Mouse (Mus musculus) myocyte (in vitro differentiated cells): ENCODE data around the gene Rps5. TPM values are rescaled to one million over a fixed set of nuclear protein-coding genes. Genes with fewer than 3 reads are reported as not detected.

Experiments used
- H3K27me3 ChIP-seq: one replicate; pipeline ENCODE4 v1.6.1; 2011; ENCODE audit not compliant: control insufficient read depth, insufficient read depth, insufficient read length
- H3K36me3 ChIP-seq: one replicate; pipeline ENCODE4 v1.6.1; 2011; ENCODE audit not compliant: control insufficient read depth, insufficient read depth
- H3K4me2 ChIP-seq: one replicate; pipeline ENCODE4 v1.6.1; 2011; ENCODE audit warnings: low read depth, control low read depth
- H3K4me3 ChIP-seq: one replicate; pipeline ENCODE4 v1.5.1; 2011; ENCODE audit warnings: mild to moderate bottlenecking, control low read depth, moderate library complexity
- H3K79me2 ChIP-seq: one replicate; pipeline ENCODE4 v1.6.1; 2011; ENCODE audit not compliant: control insufficient read depth, insufficient read depth
- H3ac ChIP-seq: one replicate; pipeline ENCODE4 v1.6.1; 2011; ENCODE audit not compliant: control insufficient read depth, insufficient read length
- CEBPB ChIP-seq: IDR thresholded peaks from 2 replicates; pipeline ENCODE4 v1.6.1; 2011; ENCODE audit warnings: mild to moderate bottlenecking, moderate library complexity; ENCODE audit not compliant: poor library complexity, insufficient read depth, severe bottlenecking
- E2F4 ChIP-seq: IDR thresholded peaks from one replicate; pipeline ENCODE4 v1.6.1; 2011; ENCODE audit warnings: mild to moderate bottlenecking, control low read depth, moderate library complexity; ENCODE audit not compliant: insufficient read depth
- MAX ChIP-seq: IDR thresholded peaks from one replicate; pipeline ENCODE4 v1.6.1; 2011; ENCODE audit warnings: low read depth, mild to moderate bottlenecking, control low read depth
- MYOD1 ChIP-seq, 3 experiments: IDR thresholded peaks; one replicate each; pipeline ENCODE4 v1.6.1; 2011; ENCODE audit warnings: control low read depth in 2 of 3, low read depth in 2 of 3, mild to moderate bottlenecking in 2 of 3, moderate library complexity in 1 of 3; ENCODE audit not compliant: insufficient read length in 2 of 3, control insufficient read depth in 1 of 3
- POLR2A ChIP-seq: IDR thresholded peaks from one replicate; pipeline ENCODE4 v1.6.1; 2011; ENCODE audit warnings: low read depth, mild to moderate bottlenecking, control low read depth, moderate library complexity; ENCODE audit not compliant: insufficient read length
- POLR2AphosphoS2 ChIP-seq: IDR thresholded peaks from one replicate; pipeline ENCODE4 v1.6.1; 2011; ENCODE audit warnings: low read depth, control low read depth; ENCODE audit not compliant: insufficient read length
- REST ChIP-seq: IDR thresholded peaks from one replicate; pipeline ENCODE4 v1.6.1; 2011; ENCODE audit warnings: mild to moderate bottlenecking, control low read depth, moderate library complexity; ENCODE audit not compliant: insufficient read depth, insufficient read length
- SRF ChIP-seq: IDR thresholded peaks from one replicate; pipeline ENCODE4 v1.6.1; 2011; ENCODE audit warnings: low read depth; ENCODE audit not compliant: control insufficient read depth, insufficient read length
- TCF3 ChIP-seq: IDR thresholded peaks from one replicate; pipeline ENCODE4 v1.6.1; 2011; ENCODE audit warnings: low read depth, control low read depth; ENCODE audit not compliant: insufficient read length
- USF1 ChIP-seq: IDR thresholded peaks from one replicate; pipeline ENCODE4 v1.6.1; 2011; ENCODE audit warnings: low read depth, mild to moderate bottlenecking, control low read depth, moderate library complexity
- polyA plus RNA-seq: library from polyadenylated mRNA; unstranded; fragments of >200 nt; fragmentation: generic; extraction: Trizol; gene quantifications from one replicate; pipeline ENCODE4 v1.2.1, GENCODE M21; 2012; ENCODE audit warnings: missing spikeins

Gene Rps5
- polyA plus RNA-seq, 1 experiment: 2,432 TPM

DNA sequence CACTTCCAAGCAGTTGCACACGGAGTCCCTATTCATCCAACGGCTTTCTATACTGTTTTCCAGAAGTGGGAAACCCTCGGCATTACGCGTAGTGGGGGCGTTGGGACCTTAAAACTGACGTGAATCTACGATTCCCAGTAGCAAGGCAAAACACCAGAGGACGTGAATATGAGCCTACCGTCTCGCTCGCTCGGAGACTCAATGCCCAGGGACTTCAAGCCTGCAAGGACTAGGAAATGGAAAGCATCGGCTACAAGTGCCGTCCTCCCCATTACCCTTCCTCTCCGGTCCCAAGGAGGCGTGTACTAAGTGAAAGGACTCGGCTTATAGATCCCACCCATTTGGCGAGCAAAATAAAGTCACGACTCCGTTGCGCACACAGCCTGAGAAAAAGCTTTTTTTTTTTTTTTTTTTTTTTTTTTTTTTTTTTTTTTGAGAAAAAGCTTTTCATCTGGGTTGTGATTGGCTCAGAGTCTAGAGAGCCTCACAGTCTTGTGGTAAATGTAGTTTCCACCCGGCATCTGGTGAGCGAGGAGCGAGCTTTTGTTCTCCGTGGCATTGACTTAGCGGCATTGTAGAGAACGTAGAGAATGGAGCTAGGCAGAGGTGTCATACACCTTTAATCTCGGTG lies 39.5 kb downstream of the Rps5 start:
- Histone ChIP-seq H3K4me2 (peak overlapping the region; percentile 93), H3K4me3 (peak overlapping the region; percentile 47), H3K79me2 (no peaks in the 10 kb centered on the region), H3K36me3 (no peaks in the 10 kb centered on the region), H3K27me3 (no peaks in the 10 kb centered on the region), H3ac (peak overlapping the region; percentile 31)
- no peak for TF ChIP-seq E2F4
- TF ChIP-seq POLR2A: peak; percentile 11

DNA sequence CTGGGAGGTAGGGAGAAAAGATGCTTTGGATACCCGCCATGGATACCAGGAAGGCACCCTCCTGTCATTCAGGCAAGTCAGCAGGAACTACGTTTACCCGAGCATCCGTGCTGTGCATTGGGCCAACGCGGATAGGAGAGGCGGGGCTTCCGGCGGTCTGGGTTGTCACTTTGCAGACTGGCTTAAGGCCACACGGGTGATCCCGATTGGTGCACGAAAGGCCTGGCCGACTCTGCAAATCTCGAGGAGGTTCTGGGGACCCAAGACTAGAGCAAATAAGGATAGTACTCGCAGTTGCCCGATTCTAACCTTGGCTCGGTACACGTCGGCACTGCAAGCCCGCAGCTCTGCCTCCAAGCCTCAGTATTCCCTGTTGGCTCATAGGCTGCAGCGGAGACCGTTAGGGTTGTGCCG lies 43.6 kb downstream of the Rps5 start, which contains the start of gene Zfp324:
Gene Zfp324, plus strand, starts transcription at position 161 of the 414 bp plus-strand sequence.
- Histone ChIP-seq H3K79me2 (peaks cover 5% of the 10 kb centered on the region), H3K4me3 (peak within 1 kb of the TSS; percentile 88)
- peak; percentile 69 for TF ChIP-seq POLR2AphosphoS2
- no peak for TF ChIP-seq REST
- peak; percentile 75 for TF ChIP-seq POLR2A

DNA sequence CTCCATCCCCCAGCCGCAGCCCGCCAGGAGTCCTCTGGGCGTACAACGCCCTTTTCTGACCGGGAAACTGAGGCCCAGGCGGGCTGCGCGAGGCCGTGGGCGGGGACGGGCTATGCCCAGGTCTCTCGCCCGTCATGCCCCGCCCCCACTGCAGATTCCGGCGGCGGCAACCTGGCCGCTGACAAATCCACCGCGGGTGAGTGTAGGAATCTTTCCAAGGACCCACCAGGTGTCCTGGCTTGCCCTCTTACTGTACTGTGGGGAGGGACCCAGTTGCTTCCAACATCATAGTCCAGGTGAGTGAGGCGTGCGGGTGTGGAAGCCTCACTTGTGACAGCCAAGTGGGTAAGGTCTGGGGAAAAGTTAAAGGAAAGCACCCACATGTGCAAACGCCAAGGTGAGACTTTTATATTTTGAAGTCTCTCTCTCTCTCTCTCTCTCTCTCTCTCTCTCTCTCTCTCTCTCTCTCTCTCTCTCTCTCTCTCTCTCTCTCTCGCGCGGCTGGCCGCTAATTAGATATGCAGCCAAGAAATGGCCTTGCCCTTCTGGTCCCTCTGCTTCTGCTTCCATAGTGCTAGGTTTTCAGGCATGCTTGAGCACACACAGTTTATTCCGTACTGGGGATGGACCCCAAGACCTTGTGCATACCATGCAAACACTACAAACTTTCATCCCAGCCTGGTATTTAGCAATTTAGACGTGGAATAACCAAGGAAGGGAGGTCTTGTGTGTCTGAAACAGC lies 44.2 kb downstream of the Rps5 start:
- peak overlapping the region; percentile 96 for H3K4me2 ChIP-seq
- H3K36me3 ChIP-seq: no peaks in the 10 kb centered on the region
- no peak for TF ChIP-seq CEBPB
- no peak for TF ChIP-seq TCF3
- peaks cover 5% of the 10 kb centered on the region for H3K79me2 ChIP-seq
- H3K27me3 ChIP-seq: no peaks in the 10 kb centered on the region
- H3ac ChIP-seq: peak overlapping the region; percentile 9
- H3K4me3 ChIP-seq: peak overlapping the region; percentile 88

More for the DNA sequence above, 43.6 kb downstream of the Rps5 start, which contains the start of gene Zfp324:
- no peaks in the 10 kb centered on the region for H3K36me3 ChIP-seq
- H3ac ChIP-seq: peak within 1 kb of the TSS; percentile 9
- H3K4me2 ChIP-seq: peak within 1 kb of the TSS; percentile 96
- no peaks in the 10 kb centered on the region for H3K27me3 ChIP-seq

DNA sequence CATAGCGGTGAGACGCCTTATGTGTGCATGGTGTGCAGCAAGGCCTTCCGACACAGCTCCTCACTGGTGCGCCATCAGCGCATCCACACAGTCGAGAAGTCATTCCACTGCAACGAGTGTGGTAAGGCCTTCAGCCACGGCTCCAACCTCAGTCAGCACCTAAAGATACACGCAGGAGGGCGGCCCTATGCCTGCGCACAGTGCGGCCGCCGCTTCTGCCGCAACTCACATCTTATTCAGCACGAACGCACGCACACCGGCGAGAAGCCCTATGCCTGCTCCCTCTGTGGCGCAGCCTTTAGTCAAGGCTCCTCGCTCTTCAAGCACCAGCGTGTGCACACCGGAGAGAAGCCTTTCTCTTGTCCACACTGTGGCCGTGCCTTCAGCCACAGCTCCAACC lies 48.8 kb downstream of the Rps5 start:
- H3ac ChIP-seq: no peak overlapping the region
- H3K36me3 ChIP-seq: no peaks in the 10 kb centered on the region
- H3K4me3 ChIP-seq: no peak overlapping the region
- peaks cover 5% of the 10 kb centered on the region for H3K79me2 ChIP-seq
- no peak overlapping the region for H3K4me2 ChIP-seq
- TF ChIP-seq SRF (no peak), MYOD1 (IDR thresholded peaks at IDR 0.05; ENCODE audit: control insufficient read depth in 1 of 3, insufficient read length in 2 of 3, low read depth in 2 of 3) (no peak), USF1 (no peak), POLR2A (no peak), MAX (no peak), E2F4 (no peak), TCF3 (no peak), CEBPB (no peak)
- H3K27me3 ChIP-seq: no peaks in the 10 kb centered on the region

Other genes with a start within 250 kb of the Rps5 start
- not detected for gene Vmn2r55, start 237.3 kb upstream of the Rps5 start, polyA plus RNA-seq
- not detected for gene Vmn2r56, start 187.3 kb upstream of the Rps5 start, polyA plus RNA-seq
- 0.22 TPM for gene Zscan18, start 118.7 kb upstream of the Rps5 start, polyA plus RNA-seq
- 1.0 TPM for gene Zfp329, start 103.4 kb upstream of the Rps5 start, polyA plus RNA-seq
- 11.4 TPM for gene Zfp110, start 87.5 kb upstream of the Rps5 start, polyA plus RNA-seq
- 1.2 TPM for gene Zfp128, start 41.1 kb upstream of the Rps5 start, polyA plus RNA-seq
- gene Zscan22, start 24.5 kb upstream of the Rps5 start, polyA plus RNA-seq: 3.1 TPM
- 0.91 TPM for gene Rnf225, start 5.1 kb downstream of the Rps5 start, polyA plus RNA-seq
- 1.9 TPM for gene Zfp324, start 43.5 kb downstream of the Rps5 start, polyA plus RNA-seq
- gene Zfp446, start 55.6 kb downstream of the Rps5 start, polyA plus RNA-seq: 1.7 TPM
- gene Slc27a5, start 75.9 kb downstream of the Rps5 start, polyA plus RNA-seq: not detected
- gene Trim28, start 76.8 kb downstream of the Rps5 start, polyA plus RNA-seq: 252 TPM
- gene Zbtb45, start 87.7 kb downstream of the Rps5 start, polyA plus RNA-seq: 8.2 TPM
- gene Chmp2a, start 112.5 kb downstream of the Rps5 start, polyA plus RNA-seq: 189 TPM
- 227 TPM for gene Ube2m, start 116.0 kb downstream of the Rps5 start, polyA plus RNA-seq
- gene Mzf1, start 132.5 kb downstream of the Rps5 start, polyA plus RNA-seq: 0.37 TPM
- not detected for gene Vmn1r85, start 172.9 kb downstream of the Rps5 start, polyA plus RNA-seq
- not detected for gene Vmn1r86, start 197.6 kb downstream of the Rps5 start, polyA plus RNA-seq
- gene Vmn1r87, start 217.9 kb downstream of the Rps5 start, polyA plus RNA-seq: not detected
- gene Vmn1r88, start 237.3 kb downstream of the Rps5 start, polyA plus RNA-seq: not detected